Mouse (Mus musculus) C2C12 (cell line): ENCODE data around the gene Kank2. TPM values are rescaled to one million over a fixed set of nuclear protein-coding genes. Genes with fewer than 3 reads are reported as not detected.

Experiments used
- H3K27me3 ChIP-seq: one replicate; pipeline ENCODE4 v1.6.1; 2011; ENCODE audit not compliant: control insufficient read depth, insufficient read depth, insufficient read length
- H3K36me3 ChIP-seq: one replicate; pipeline ENCODE4 v1.6.1; 2011; ENCODE audit not compliant: control insufficient read depth, insufficient read depth
- H3K4me3 ChIP-seq: one replicate; pipeline ENCODE4 v1.5.1; 2011; ENCODE audit warnings: mild to moderate bottlenecking, control low read depth; ENCODE audit not compliant: poor library complexity, insufficient read depth, severe bottlenecking
- H3K79me2 ChIP-seq: one replicate; pipeline ENCODE4 v1.6.1; 2011; ENCODE audit not compliant: control insufficient read depth, insufficient read depth
- H3K79me3 ChIP-seq: one replicate; pipeline ENCODE4 v1.6.1; 2011; ENCODE audit warnings: low read depth, control low read depth
- H3ac ChIP-seq: one replicate; pipeline ENCODE3; 2011; ENCODE audit warnings: low read depth; ENCODE audit not compliant: control insufficient read depth, insufficient read length
- CEBPB ChIP-seq: IDR thresholded peaks from one replicate; pipeline ENCODE4 v1.6.1; 2011; ENCODE audit warnings: low read depth, mild to moderate bottlenecking, control low read depth, moderate library complexity
- CTCF ChIP-seq: IDR thresholded peaks from one replicate; pipeline ENCODE4 v1.5.1; 2011; ENCODE audit not compliant: control insufficient read depth, insufficient read depth, insufficient read length
- FOSL1 ChIP-seq: IDR thresholded peaks from one replicate; pipeline ENCODE4 v1.8.0; 2011; ENCODE audit warnings: mild to moderate bottlenecking, low read length; ENCODE audit not compliant: poor library complexity, insufficient read depth, severe bottlenecking
- MAX ChIP-seq: IDR thresholded peaks from one replicate; pipeline ENCODE4 v1.6.1; 2011; ENCODE audit warnings: mild to moderate bottlenecking, control low read depth
- MYOD1 ChIP-seq: IDR thresholded peaks from one replicate; pipeline ENCODE4 v1.6.1; 2011; ENCODE audit warnings: low read depth; ENCODE audit not compliant: control insufficient read depth, insufficient read length
- MYOG ChIP-seq: IDR thresholded peaks from one replicate; pipeline ENCODE4 v1.6.1; 2011; ENCODE audit not compliant: control insufficient read depth, insufficient read length; ENCODE audit errors: extremely low read depth
- USF1 ChIP-seq: IDR thresholded peaks from one replicate; pipeline ENCODE4 v1.6.1; 2011; ENCODE audit warnings: low read depth, mild to moderate bottlenecking, control low read depth, moderate library complexity
- microRNA-seq: library from miRNA; unstranded; fragments of <30 nt; microRNA quantifications from one replicate; pipeline ENCODE4, GENCODE M21; 2019; ENCODE audit warnings: borderline microRNAs expressed
- polyA plus RNA-seq: library from polyadenylated mRNA; unstranded; fragments of >200 nt; fragmentation: generic; extraction: Trizol; gene quantifications from one replicate; pipeline ENCODE4 v1.2.1, GENCODE M21; 2012; ENCODE audit warnings: missing spikeins

Gene Kank2
- polyA plus RNA-seq, 1 experiment = 43.3 TPM

DNA sequence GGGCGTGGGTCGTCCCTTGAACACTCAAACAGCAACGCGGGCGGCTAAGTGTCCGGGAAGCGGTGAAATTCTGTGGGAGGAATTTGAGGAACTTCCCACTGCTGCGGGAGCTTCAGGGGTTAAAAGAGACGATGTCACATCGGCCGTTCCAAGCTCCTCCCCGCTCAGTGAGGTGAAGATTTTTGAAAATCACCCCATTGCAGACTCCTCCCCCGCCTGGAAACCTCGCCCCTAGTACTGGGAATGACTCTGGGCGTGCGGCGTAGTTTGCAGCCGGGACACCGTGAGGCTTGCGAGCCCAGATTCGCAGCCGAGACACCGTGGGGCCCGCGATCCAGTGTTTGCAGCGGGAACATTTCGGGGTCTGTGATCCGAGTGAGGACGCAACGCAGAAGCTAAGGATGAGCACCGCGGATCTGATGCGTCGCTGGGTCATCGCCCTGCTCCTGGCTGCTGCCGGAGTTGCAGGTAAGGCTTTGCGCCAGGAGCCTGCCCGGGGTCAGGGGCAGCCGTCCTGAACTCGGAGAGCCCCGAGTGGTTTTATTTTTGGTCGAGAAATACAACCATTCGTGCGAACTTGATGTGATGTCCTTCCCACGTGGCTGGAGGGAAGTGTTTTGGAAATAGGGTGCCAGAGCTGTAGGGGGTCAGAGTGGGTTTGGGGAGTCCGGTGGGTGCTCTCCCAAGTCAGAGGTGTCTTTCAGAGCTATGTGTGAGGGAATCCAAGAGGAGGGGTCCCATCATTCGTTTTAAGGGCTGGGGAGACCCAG, 75.0 kb downstream of the Kank2 start, which contains the start of gene Ldlr:
TSS of gene Ldlr (plus strand) at position 107 of the 770 bp plus-strand sequence.
- Histone ChIP-seq H3K79me3 (peaks cover 42% of the 10 kb centered on the region), H3K4me3 (peak within 1 kb of the TSS; percentile 82), H3K36me3 (peaks cover 32% of the 10 kb centered on the region), H3ac (peak within 1 kb of the TSS; percentile 76), H3K79me2 (peaks cover 51% of the 10 kb centered on the region), H3K27me3 (no peaks in the 10 kb centered on the region)
- TF ChIP-seq MYOD1 (no peak), FOSL1 (no peak), MAX (no peak), MYOG (no peak)

DNA sequence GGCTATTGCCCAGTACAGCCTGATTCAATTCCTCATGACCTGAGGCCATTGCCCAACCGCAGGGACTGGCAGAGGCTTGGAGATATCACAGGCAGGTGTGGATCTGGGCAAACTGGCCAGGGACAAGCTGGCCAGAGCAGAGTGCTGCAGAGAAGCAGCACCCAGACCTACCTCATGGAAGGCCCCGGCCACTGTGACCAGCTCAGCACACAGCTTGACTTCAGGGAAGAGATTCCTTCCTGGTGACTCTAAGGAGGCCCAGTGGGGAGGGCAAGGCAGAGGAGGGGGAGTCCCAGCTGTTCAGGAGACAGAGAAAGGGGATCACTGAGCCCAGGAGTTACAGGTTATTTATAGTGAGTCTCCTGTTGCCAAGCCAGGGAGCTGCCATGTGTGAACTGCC, 77.5 kb downstream of the Kank2 start:
- H3K4me3 ChIP-seq = no peak overlapping the region
- no peaks in the 10 kb centered on the region for H3K27me3 ChIP-seq
- peaks cover 14% of the 10 kb centered on the region for H3K36me3 ChIP-seq
- H3K79me3 ChIP-seq = peaks cover 18% of the 10 kb centered on the region
- no peak for TF ChIP-seq MYOG
- no peak for TF ChIP-seq CEBPB
- no peak for TF ChIP-seq CTCF
- TF ChIP-seq USF1 = no peak
- TF ChIP-seq FOSL1 = no peak
- no peak for TF ChIP-seq MAX
- TF ChIP-seq MYOD1 = no peak
- H3K79me2 ChIP-seq = peaks cover 26% of the 10 kb centered on the region
- no peak overlapping the region for H3ac ChIP-seq

DNA sequence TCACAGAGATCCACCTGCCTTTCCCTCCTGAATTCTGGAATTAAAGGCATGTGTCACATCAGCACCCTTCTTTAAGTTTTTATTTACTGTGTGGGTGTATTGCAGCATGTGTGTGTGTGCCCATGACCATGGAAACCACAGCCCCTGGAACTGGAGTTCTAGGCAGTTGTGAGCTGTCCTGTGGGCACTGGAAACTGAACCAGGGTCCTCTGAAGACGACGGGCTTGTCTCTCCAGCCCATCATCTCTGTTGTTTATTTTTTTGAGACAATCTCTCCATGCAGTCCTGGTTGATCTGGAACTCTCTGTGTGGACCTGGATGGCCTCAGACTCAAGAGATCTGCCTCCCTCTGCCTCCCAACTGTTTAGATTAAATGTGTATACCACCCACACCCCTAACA, 81.5 kb downstream of the Kank2 start:
- no peaks in the 10 kb centered on the region for H3K27me3 ChIP-seq
- no peaks in the 10 kb centered on the region for H3K79me3 ChIP-seq
- no peaks in the 10 kb centered on the region for H3K36me3 ChIP-seq
- TF ChIP-seq MYOD1 (no peak), FOSL1 (no peak), CTCF (no peak), MAX (no peak), CEBPB (no peak), USF1 (no peak), MYOG (no peak)
- no peak overlapping the region for H3ac ChIP-seq
- H3K4me3 ChIP-seq = no peak overlapping the region
- H3K79me2 ChIP-seq = no peaks in the 10 kb centered on the region

Small RNAs within 50 kb of the gene (microRNA-seq; reads per million reads assigned to microRNA genes)
- 1.4 reads per million, percentile 32 among the genes with 10 or more reads in this experiment for gene Mir7083

Other genes with a start within 250 kb of the Kank2 start
- 20.8 TPM for gene Timm29, start 206.0 kb downstream of the Kank2 start, polyA plus RNA-seq
- gene Yipf2, start 205.9 kb downstream of the Kank2 start, polyA plus RNA-seq = 12.5 TPM
- gene Smarca4, start 182.6 kb downstream of the Kank2 start, polyA plus RNA-seq = 72.2 TPM
- gene Ldlr, start 75.3 kb downstream of the Kank2 start, polyA plus RNA-seq = 58.3 TPM
- gene Spc24, start 38.4 kb downstream of the Kank2 start, polyA plus RNA-seq = 80.1 TPM
- 0.04 TPM for gene Angptl8, start 36.8 kb upstream of the Kank2 start, polyA plus RNA-seq
- gene Dock6, start 53.9 kb upstream of the Kank2 start, polyA plus RNA-seq = 12.1 TPM
- 12.2 TPM for gene Rab3d, start 119.4 kb upstream of the Kank2 start, polyA plus RNA-seq
- gene Ccdc159, start 128.7 kb upstream of the Kank2 start, polyA plus RNA-seq = 1.1 TPM
- 17.2 TPM for gene Tmem205, start 128.8 kb upstream of the Kank2 start, polyA plus RNA-seq
- gene Plppr2, start 138.3 kb upstream of the Kank2 start, polyA plus RNA-seq = 11.6 TPM
- 8.7 TPM for gene Swsap1, start 157.0 kb upstream of the Kank2 start, polyA plus RNA-seq
- 6.3 TPM for gene Epor, start 164.8 kb upstream of the Kank2 start, polyA plus RNA-seq
- 7.0 TPM for gene Rgl3, start 190.7 kb upstream of the Kank2 start, polyA plus RNA-seq
- gene Ccdc151, start 203.9 kb upstream of the Kank2 start, polyA plus RNA-seq = 0.21 TPM
- 134 TPM for gene Prkcsh, start 204.1 kb upstream of the Kank2 start, polyA plus RNA-seq